Comparison of ENCODE assay signal across 25 mouse cellular contexts in the genomic region with DNA sequence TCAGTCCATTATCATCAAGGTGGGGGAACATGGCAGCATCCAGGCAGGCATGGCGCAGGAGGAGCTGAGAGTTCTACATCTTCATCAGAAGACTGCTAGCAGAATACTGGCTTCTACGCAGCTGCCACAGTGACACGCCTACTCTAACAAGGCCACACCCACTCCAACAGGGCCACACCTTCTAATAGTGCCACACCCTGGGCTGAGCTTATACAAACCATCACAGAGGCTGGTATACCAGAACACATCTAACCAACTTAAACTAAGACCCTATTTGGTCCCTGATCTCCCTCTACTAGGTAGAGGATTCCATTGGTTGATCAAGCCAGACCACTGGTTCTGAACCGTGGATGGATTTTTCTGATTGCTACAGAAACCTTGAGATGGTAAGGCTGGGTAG. TPM values are rescaled to one million over a fixed set of nuclear protein-coding genes. Genes with fewer than 3 reads are reported as not detected.
DNase-seq lines count a peak whose midpoint lies in the region; ATAC-seq and TF ChIP-seq lines count a peak whose summit lies in the region.
"Had no signal": no experiment of that assay in that cellular context is flagged by ENCODE, and none has a peak within 500 bp of the region (broad histone marks: within the 10 kb centered on the region; RNA-seq: fewer than 3 reads in every experiment).

No protein-coding gene starts in this region.

- ATAC-seq in liver, embryonic 16.5 days (ENCODE audit: low read depth), result peak; percentile 53
- ATAC-seq in liver, embryonic 11.5 days (replicated peaks; ENCODE audit: low FRiP score), result no peak
- ATAC-seq in intestine, postnatal 0 days, result peak; percentile 30; the same call in 1 of the 2 replicates
- ATAC-seq in heart, embryonic 11.5 days (replicated peaks; ENCODE audit: insufficient number of reproducible peaks, low FRiP score, low TSS enrichment), result no peak
- ATAC-seq: activated CD4-positive, CD25-positive, alpha-beta regulatory T cell, adult 4 months; CD4-positive, CD25-positive, alpha-beta regulatory T cell, adult 4 months; forebrain, embryonic 16.5 days; hindbrain, embryonic 16.5 days had no signal

- DNase-seq in liver, embryonic 11.5 days (ENCODE audit: low spot score), result no peak
- DNase-seq in c-Kit-positive CD71-positive TER-119-negative erythroid progenitor cells, embryonic 14.5 days (ENCODE audit: low read depth), result peak; percentile 9
- DNase-seq in gastrocnemius, postnatal 25 days, result no peak
- DNase-seq: adrenal gland, adult 2 months; adrenal gland, postnatal 36 days; B cell, adult 2 months; cerebellum, adult 18-20 months; cerebellum, adult 9-11 months; cerebellum, postnatal 36 days; gastrocnemius, postnatal 10 days; heart, postnatal 4 days had no signal

- H3K27ac ChIP-seq in liver, embryonic 16.5 days (ENCODE audit: low read length), result no peak overlapping the region
- no peak overlapping the region for H3K27ac ChIP-seq in liver, embryonic 11.5 days (ENCODE audit: low read depth, low read length)
- no peak overlapping the region for H3K27ac ChIP-seq in intestine, postnatal 0 days (ENCODE audit: low read depth, low read length)
- no peak overlapping the region for H3K27ac ChIP-seq in heart, embryonic 11.5 days (ENCODE audit: low read depth, low read length)
- H3K27ac ChIP-seq: embryonic facial prominence, embryonic 13.5 days; forebrain, embryonic 12.5 days; heart, embryonic 13.5 days; hindbrain, embryonic 12.5 days had no signal

- TF ChIP-seq CTCF in intestine, postnatal 0 days (IDR thresholded peaks at IDR 0.05; ENCODE audit: low read depth), result no peak

- H3K9ac ChIP-seq in liver, embryonic 16.5 days (ENCODE audit: low read depth, low read length), result no peak overlapping the region
- no peak overlapping the region for H3K9ac ChIP-seq in liver, embryonic 11.5 days (ENCODE audit: low read depth, low read length)
- H3K9ac ChIP-seq in intestine, postnatal 0 days (ENCODE audit: low read depth, low read length), result no peak overlapping the region
- H3K9ac ChIP-seq in heart, embryonic 11.5 days (ENCODE audit: low read depth, low read length), result no peak overlapping the region
- H3K9ac ChIP-seq: embryonic facial prominence, embryonic 13.5 days; forebrain, embryonic 12.5 days; heart, embryonic 13.5 days; hindbrain, embryonic 12.5 days had no signal

- no peak overlapping the region for H3K4me3 ChIP-seq in liver, embryonic 16.5 days (ENCODE audit: low read depth, low read length)
- no peak overlapping the region for H3K4me3 ChIP-seq in liver, embryonic 11.5 days (ENCODE audit: low read depth, low read length)
- no peak overlapping the region for H3K4me3 ChIP-seq in intestine, postnatal 0 days (ENCODE audit: low read depth, low read length)
- no peak overlapping the region for H3K4me3 ChIP-seq in heart, embryonic 11.5 days (ENCODE audit: low read depth, low read length)
- H3K4me3 ChIP-seq: embryonic facial prominence, embryonic 13.5 days; forebrain, embryonic 12.5 days; heart, embryonic 13.5 days; hindbrain, embryonic 12.5 days had no signal

- no peaks in the 10 kb centered on the region for H3K9me3 ChIP-seq in liver, embryonic 16.5 days (replicated peaks; ENCODE audit: control insufficient read depth, low read length)
- H3K9me3 ChIP-seq in liver, embryonic 11.5 days (ENCODE audit: control insufficient read depth, low read length), result no peaks in the 10 kb centered on the region
- no peaks in the 10 kb centered on the region for H3K9me3 ChIP-seq in intestine, postnatal 0 days (ENCODE audit: control insufficient read depth)
- H3K9me3 ChIP-seq in heart, embryonic 11.5 days (replicated peaks; ENCODE audit: control insufficient read depth, low read length), result no peaks in the 10 kb centered on the region
- H3K9me3 ChIP-seq: embryonic facial prominence, embryonic 13.5 days; forebrain, embryonic 12.5 days; heart, embryonic 13.5 days; hindbrain, embryonic 12.5 days had no signal

- WGBS in liver, embryonic 16.5 days (ENCODE audit: insufficient replicate concordance), result 60% methylated on average over 4 of the region's 4 CpGs
- WGBS in liver, embryonic 11.5 days, result 74% methylated on average over 4 of the region's 4 CpGs
- 66% methylated on average over 4 of the region's 4 CpGs for WGBS in intestine, postnatal 0 days
- WGBS in heart, embryonic 11.5 days (ENCODE audit: insufficient replicate concordance), result 80% methylated on average over 4 of the region's 4 CpGs

- H3K36me3 ChIP-seq in liver, embryonic 16.5 days (ENCODE audit: control insufficient read depth, insufficient read depth), result no peaks in the 10 kb centered on the region
- H3K36me3 ChIP-seq in liver, embryonic 11.5 days (ENCODE audit: control insufficient read depth, insufficient read depth, low read length), result no peaks in the 10 kb centered on the region
- H3K36me3 ChIP-seq in intestine, postnatal 0 days (ENCODE audit: control insufficient read depth, insufficient read depth), result peaks cover 31% of the 10 kb centered on the region
- H3K36me3 ChIP-seq in heart, embryonic 11.5 days (ENCODE audit: control insufficient read depth, insufficient read depth, low read length), result no peaks in the 10 kb centered on the region
- H3K36me3 ChIP-seq: embryonic facial prominence, embryonic 13.5 days; forebrain, embryonic 12.5 days; G1E; heart, embryonic 13.5 days; hindbrain, embryonic 12.5 days had no signal

- H3K4me1 ChIP-seq in liver, embryonic 16.5 days (ENCODE audit: control insufficient read depth, low read depth, low read length), result no peaks in the 10 kb centered on the region
- no peaks in the 10 kb centered on the region for H3K4me1 ChIP-seq in liver, embryonic 11.5 days (replicated peaks; ENCODE audit: control insufficient read depth, insufficient read depth, low read length)
- H3K4me1 ChIP-seq in intestine, postnatal 0 days (replicated peaks; ENCODE audit: control insufficient read depth, insufficient read depth, low read length), result no peaks in the 10 kb centered on the region
- H3K4me1 ChIP-seq in heart, embryonic 11.5 days (ENCODE audit: control insufficient read depth, insufficient read depth, low read length), result peaks cover 4% of the 10 kb centered on the region; the same call in 1 of the 2 replicates
- H3K4me1 ChIP-seq: forebrain, embryonic 12.5 days; hindbrain, embryonic 12.5 days had no signal

- H3K27me3 ChIP-seq in liver, embryonic 16.5 days (ENCODE audit: control insufficient read depth, insufficient read depth, low read depth, low read length), result no peaks in the 10 kb centered on the region
- H3K27me3 ChIP-seq in liver, embryonic 11.5 days (replicated peaks; ENCODE audit: control insufficient read depth, insufficient read depth, low read length), result no peaks in the 10 kb centered on the region
- H3K27me3 ChIP-seq in intestine, postnatal 0 days (replicated peaks; ENCODE audit: control insufficient read depth, insufficient read depth, low read length), result no peaks in the 10 kb centered on the region
- H3K27me3 ChIP-seq in heart, embryonic 11.5 days (ENCODE audit: control insufficient read depth, insufficient read depth, low read length), result no peaks in the 10 kb centered on the region
- H3K27me3 ChIP-seq: embryonic facial prominence, embryonic 13.5 days; forebrain, embryonic 12.5 days; heart, embryonic 13.5 days; hindbrain, embryonic 12.5 days had no signal

- no peak overlapping the region for H3K4me2 ChIP-seq in liver, embryonic 16.5 days (ENCODE audit: low read depth, low read length)
- no peak overlapping the region for H3K4me2 ChIP-seq in liver, embryonic 11.5 days
- H3K4me2 ChIP-seq in intestine, postnatal 0 days (replicated peaks; ENCODE audit: low read depth), result no peak overlapping the region
- H3K4me2 ChIP-seq in heart, embryonic 11.5 days, result no peak overlapping the region
- H3K4me2 ChIP-seq: embryonic facial prominence, embryonic 13.5 days; forebrain, embryonic 12.5 days; heart, embryonic 13.5 days; hindbrain, embryonic 12.5 days had no signal

RNA-seq across cellular contexts. Expression of a gene that starts 30.1 kb away (rescaled TPM):
- 0.07 and 0.24 TPM in 2 replicates for polyA plus RNA-seq in liver, embryonic 16.5 days (2015; fragmentation: Nextera tagmentation; extraction: Ambion mirVana)
- not detected in 2 replicates for polyA plus RNA-seq in liver, embryonic 11.5 days (2014; fragmentation: Nextera tagmentation; extraction: Ambion mirVana)
- polyA plus RNA-seq in intestine, postnatal 0 days (2015; fragmentation: Nextera tagmentation; extraction: Ambion mirVana), result 147 and 153 TPM in 2 replicates
- total RNA-seq in gastrocnemius, postnatal 25 days (2021), result not detected
- polyA plus RNA-seq in heart, embryonic 11.5 days (2014; fragmentation: Nextera tagmentation; extraction: Ambion mirVana), result not detected in 2 replicates
- total RNA-seq: adrenal gland, postnatal 36 days; G1E; gastrocnemius, postnatal 10 days; heart, adult 8-10 months; heart, postnatal 4 days had no signal
- polyA plus RNA-seq: activated CD4-positive, CD25-positive, alpha-beta regulatory T cell, adult 4 months; adrenal gland, adult 2 months; CD4-positive, CD25-positive, alpha-beta regulatory T cell, adult 4 months; forebrain, embryonic 12.5 days; forebrain, embryonic 16.5 days; G1E; heart, embryonic 13.5 days; heart, postnatal 0 days; hindbrain, embryonic 12.5 days had no signal

Comparison
In these comparisons a context has a peak if more than half of its experiments do, and no peak if none do; other contexts are left out.
1. ATAC-seq: peak in liver, embryonic 16.5 days (single experiment) and intestine, postnatal 0 days (single experiment); none in liver, embryonic 11.5 days (single experiment) and heart, embryonic 11.5 days (single experiment).
2. RNA of a gene that starts 30.1 kb away (polyA plus RNA-seq): 147 to 153 TPM in intestine, postnatal 0 days; 0.07 to 0.24 TPM in liver, embryonic 16.5 days, not detected in liver, embryonic 11.5 days and not detected in heart, embryonic 11.5 days; every median in the first group is over 100 times any median in the second.